Comparison of ENCODE assay signal across 24 mouse cellular contexts in the genomic region with DNA sequence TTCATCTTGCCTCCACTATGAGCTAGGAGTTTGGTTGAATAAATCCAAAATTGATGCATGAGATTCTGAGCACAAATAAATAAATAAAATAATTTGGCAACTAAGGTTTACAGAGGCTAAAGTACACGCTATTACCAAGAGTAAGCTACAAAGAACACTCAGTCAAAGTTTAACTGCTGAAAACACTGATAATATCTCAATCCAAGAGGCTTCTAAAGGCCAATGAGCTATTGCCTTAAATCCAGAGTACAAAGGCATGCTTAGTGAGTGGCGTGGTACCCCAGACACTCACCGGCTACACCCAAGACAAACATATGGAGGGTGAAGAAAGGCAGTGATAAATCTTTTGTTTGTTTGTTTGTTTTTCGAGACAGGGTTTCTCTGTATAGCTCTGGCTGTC.
"Had no signal": no experiment of that assay in that cellular context is flagged by ENCODE, and none has a peak within 500 bp of the region (broad histone marks: within the 10 kb centered on the region; RNA-seq: fewer than 3 reads in every experiment).

No protein-coding gene starts in this region.

- H3K4me3 ChIP-seq: forebrain, embryonic 15.5 days; heart, embryonic 10.5 days; heart, embryonic 12.5 days; hindbrain, embryonic 10.5 days; hindbrain, embryonic 12.5 days; kidney, embryonic 15.5 days; limb, embryonic 13.5 days; limb, embryonic 15.5 days had no signal

- H3K27me3 ChIP-seq: forebrain, embryonic 15.5 days; heart, embryonic 12.5 days; hindbrain, embryonic 12.5 days; kidney, embryonic 15.5 days; limb, embryonic 13.5 days; limb, embryonic 15.5 days had no signal

- H3K9ac ChIP-seq: forebrain, embryonic 15.5 days; forebrain, postnatal 0 days; heart, embryonic 12.5 days; hindbrain, embryonic 12.5 days; hindbrain, embryonic 14.5 days; kidney, embryonic 15.5 days; limb, embryonic 13.5 days; limb, embryonic 15.5 days; liver, embryonic 14.5 days had no signal

- DNase-seq: forebrain, postnatal 0 days; gastrocnemius, postnatal 14 days; heart, adult 18-20 months; heart, postnatal 10 days; heart, postnatal 4 days; kidney, adult 11 months; kidney, adult 8-10 months; kidney, postnatal 25 days; layer of hippocampus, adult 9-11 months; layer of hippocampus, postnatal 36 days; left cerebral cortex, postnatal 4 days had no signal

- H3K4me2 ChIP-seq: forebrain, embryonic 15.5 days; heart, embryonic 12.5 days; hindbrain, embryonic 12.5 days; hindbrain, embryonic 14.5 days; kidney, embryonic 15.5 days; limb, embryonic 13.5 days; limb, embryonic 15.5 days had no signal

- H3K9me3 ChIP-seq: forebrain, embryonic 15.5 days; heart, embryonic 10.5 days; heart, embryonic 12.5 days; hindbrain, embryonic 10.5 days; hindbrain, embryonic 12.5 days; kidney, embryonic 15.5 days; limb, embryonic 13.5 days; limb, embryonic 15.5 days had no signal

- H3K36me3 ChIP-seq: forebrain, embryonic 15.5 days; heart, embryonic 10.5 days; heart, embryonic 12.5 days; hindbrain, embryonic 10.5 days; hindbrain, embryonic 12.5 days; kidney, embryonic 15.5 days; limb, embryonic 13.5 days; limb, embryonic 15.5 days had no signal

- ATAC-seq: forebrain, embryonic 15.5 days; forebrain, postnatal 0 days; hindbrain, embryonic 16.5 days; inflammation-experienced regulatory T-cells, adult 6 months had no signal

- H3K4me1 ChIP-seq: forebrain, embryonic 15.5 days; heart, embryonic 10.5 days; heart, embryonic 12.5 days; hindbrain, embryonic 10.5 days; hindbrain, embryonic 12.5 days; limb, embryonic 13.5 days; limb, embryonic 15.5 days had no signal

- H3K27ac ChIP-seq: forebrain, embryonic 15.5 days; heart, embryonic 10.5 days; hindbrain, embryonic 10.5 days; hindbrain, embryonic 12.5 days; hindbrain, embryonic 14.5 days; kidney, embryonic 15.5 days; kidney, postnatal 0 days; limb, embryonic 13.5 days; limb, embryonic 15.5 days; liver, embryonic 14.5 days had no signal
